Mouse (Mus musculus) cerebellum, postnatal 25 days (tissue): ENCODE data around the gene Ppp1r9a.

ENCODE experiments used
- DNase-seq, 2 experiments: peaks; one replicate each; pipeline ENCODE4 v3.0.0; 2021; ENCODE audit warnings: mixed read lengths in 2 of 2

The Ppp1r9a gene

GRCm38 (mm10) chr6:5008603-5009002, 105.9 kb downstream of the Ppp1r9a start:
- DNase-seq, result no peak

- DNase-seq, result no peak
Measured at GRCm38 (mm10) chr6:5010553-5011416, 108.1 kb downstream of the Ppp1r9a start.

- DNase-seq, result no peak
Measured at GRCm38 (mm10) chr6:5012794-5013193, 110.1 kb downstream of the Ppp1r9a start.

- DNase-seq, result no peak
Measured at GRCm38 (mm10) chr6:5014567-5014966, 111.8 kb downstream of the Ppp1r9a start.

GRCm38 (mm10) chr6:5015173-5015572, 112.5 kb downstream of the Ppp1r9a start:
- no peak for DNase-seq

GRCm38 (mm10) chr6:5017945-5018511, 115.3 kb downstream of the Ppp1r9a start:
- DNase-seq, result no peak

- DNase-seq, result no peak
Measured at GRCm38 (mm10) chr6:5019208-5019607, 116.5 kb downstream of the Ppp1r9a start.

GRCm38 (mm10) chr6:5019969-5020368, 117.3 kb downstream of the Ppp1r9a start:
- no peak for DNase-seq

- no peak for DNase-seq
Measured at GRCm38 (mm10) chr6:5020510-5020909, 117.8 kb downstream of the Ppp1r9a start.

- no peak for DNase-seq
Measured at GRCm38 (mm10) chr6:5022677-5023076, 120.0 kb downstream of the Ppp1r9a start.

GRCm38 (mm10) chr6:5024893-5025292, 122.2 kb downstream of the Ppp1r9a start:
- DNase-seq, result peak in 1 of 2 experiments; percentile 41

GRCm38 (mm10) chr6:5026772-5027171, 124.1 kb downstream of the Ppp1r9a start:
- DNase-seq, result no peak

GRCm38 (mm10) chr6:5027213-5027612, 124.5 kb downstream of the Ppp1r9a start:
- no peak for DNase-seq

GRCm38 (mm10) chr6:5027801-5028200, 125.1 kb downstream of the Ppp1r9a start:
- no peak for DNase-seq

GRCm38 (mm10) chr6:5029205-5029927, 126.6 kb downstream of the Ppp1r9a start:
- DNase-seq, result no peak

GRCm38 (mm10) chr6:5029956-5030355, 127.2 kb downstream of the Ppp1r9a start:
- DNase-seq, result no peak

GRCm38 (mm10) chr6:5032986-5033633, 130.4 kb downstream of the Ppp1r9a start:
- no peak for DNase-seq

- peak in 1 of 2 experiments; percentile 28 for DNase-seq
Measured at GRCm38 (mm10) chr6:5037225-5037624, 134.5 kb downstream of the Ppp1r9a start.

- DNase-seq, result no peak
Measured at GRCm38 (mm10) chr6:5038140-5038749, 135.5 kb downstream of the Ppp1r9a start.

- no peak for DNase-seq
Measured at GRCm38 (mm10) chr6:5039316-5039715, 136.6 kb downstream of the Ppp1r9a start.

GRCm38 (mm10) chr6:5045854-5046253, 143.1 kb downstream of the Ppp1r9a start:
- no peak for DNase-seq

- no peak for DNase-seq
Measured at GRCm38 (mm10) chr6:5048025-5048424, 145.3 kb downstream of the Ppp1r9a start.

GRCm38 (mm10) chr6:5052309-5052708, 149.6 kb downstream of the Ppp1r9a start:
- peak; percentile 38 to 63 for DNase-seq
